Mouse (Mus musculus) lung, embryonic 16.5 days (tissue): ENCODE measurements around the gene Ss18l1. TPM values are rescaled to one million over a fixed set of nuclear protein-coding genes. Genes with fewer than 3 reads are reported as not detected.

Source experiments
- ATAC-seq: fragments of 200-750 bp; cut with Nextera tagmentation; 2 replicates; pipeline ENCODE4 v1.8.0; 2017; ENCODE audit warnings: low read depth, mild to moderate bottlenecking, moderate library complexity
- H3K27ac ChIP-seq: fragments of 300-500 bp; sonication (generic); 2 replicates; pipeline ENCODE4 v1.5.1; 2014; ENCODE audit warnings: mild to moderate bottlenecking, control low read depth, low read length
- H3K27me3 ChIP-seq: fragments of 300-500 bp; sonication (generic); 2 replicates; pipeline ENCODE4 v1.6.1; 2014; ENCODE audit warnings: low read depth, low read length, mixed read lengths; ENCODE audit not compliant: control insufficient read depth, insufficient read depth
- H3K36me3 ChIP-seq: fragments of 300-500 bp; sonication (generic); 2 replicates; pipeline ENCODE4 v1.6.1; 2014; ENCODE audit warnings: low read length; ENCODE audit not compliant: control insufficient read depth, insufficient read depth
- H3K4me1 ChIP-seq: fragments of 300-500 bp; sonication (generic); replicated peaks from 2 replicates; pipeline ENCODE4 v1.6.1; 2014; ENCODE audit warnings: low read length, mixed read lengths; ENCODE audit not compliant: control insufficient read depth, insufficient read depth
- H3K4me2 ChIP-seq: fragments of 300-500 bp; sonication (generic); 2 replicates; pipeline ENCODE4 v1.6.1; 2014; ENCODE audit warnings: low read depth, low read length, control low read depth
- H3K4me3 ChIP-seq: fragments of 300-500 bp; sonication (generic); 2 replicates; pipeline ENCODE4 v1.5.1; 2014; ENCODE audit warnings: mild to moderate bottlenecking, low read length, control low read depth
- H3K9ac ChIP-seq: fragments of 300-500 bp; sonication (generic); 2 replicates; pipeline ENCODE4 v1.6.1; 2014; ENCODE audit warnings: low read length, control low read depth
- H3K9me3 ChIP-seq: fragments of 300-500 bp; sonication (generic); 2 replicates; pipeline ENCODE4 v1.6.1; 2016; ENCODE audit warnings: low read length; ENCODE audit not compliant: control insufficient read depth
- WGBS: fragments of 180-500 bp; shearing (Covaris S2); extraction: QIAGEN DNeasy Blood & Tissue Kit; methylation state at CpG from one replicate; pipeline ENCODE4 v1.1.7; 2014; 5-methylcytosine and 5-hydroxymethylcytosine counted together
- polyA plus RNA-seq: library from polyadenylated mRNA; unstranded; fragments of >200 nt; fragmentation: Nextera tagmentation; extraction: Ambion mirVana; gene quantifications from 2 replicates; pipeline ENCODE4 v1.2.1, GENCODE M21; 2015

Gene Ss18l1
- polyA plus RNA-seq, 1 experiment from 2014 or later: 4.0 TPM

DNA sequence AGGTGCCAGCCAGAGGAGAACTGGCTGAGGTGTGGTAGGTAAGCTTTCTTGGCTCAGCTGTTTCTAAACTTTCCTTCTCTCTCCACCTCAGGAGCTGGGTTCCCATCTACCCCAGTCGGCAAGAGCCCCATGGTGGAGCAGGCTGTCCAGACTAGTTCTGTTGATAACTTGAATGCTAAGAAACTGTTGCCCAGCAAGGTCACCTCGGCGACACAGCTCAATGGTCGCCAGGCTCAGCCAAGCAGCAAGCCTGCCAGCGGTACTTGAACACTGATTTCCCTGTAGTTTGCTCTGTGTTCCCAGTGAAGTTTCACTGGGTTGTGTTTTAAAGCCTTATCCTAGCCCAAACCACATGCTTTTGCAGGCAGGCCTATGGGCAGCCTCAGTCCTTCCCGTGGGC is 11.0 kb upstream of the Ss18l1 start:
- no peak for ATAC-seq
- H3K27me3 ChIP-seq: no peaks in the 10 kb centered on the region
- H3K9ac ChIP-seq: no peak overlapping the region
- H3K4me3 ChIP-seq: no peak overlapping the region
- H3K36me3 ChIP-seq: peaks cover 53% of the 10 kb centered on the region
- WGBS: 91% methylated on average over 6 of the region's 6 CpGs
- H3K27ac ChIP-seq: no peak overlapping the region
- no peak overlapping the region for H3K4me2 ChIP-seq
- no peaks in the 10 kb centered on the region for H3K9me3 ChIP-seq
- peaks cover 18% of the 10 kb centered on the region for H3K4me1 ChIP-seq

DNA sequence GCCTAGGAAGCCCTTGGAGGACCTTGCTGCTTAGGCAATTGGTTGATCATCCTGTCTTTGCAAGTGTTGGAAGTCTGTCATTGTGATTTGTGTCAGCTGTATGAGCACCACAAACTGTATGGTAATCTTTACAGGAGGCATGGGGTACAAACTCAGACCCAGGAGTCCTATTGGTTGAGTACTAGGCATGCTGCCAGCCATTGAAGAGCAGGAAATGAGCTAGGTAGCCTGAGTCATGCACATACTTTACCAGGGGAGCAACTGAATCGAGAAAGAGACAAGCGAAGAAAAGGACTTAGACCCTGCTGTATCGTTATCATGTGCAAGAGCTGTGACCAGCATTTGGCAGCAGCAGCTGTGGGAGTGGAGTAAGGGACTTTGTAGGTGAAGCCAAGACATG is 9.4 kb upstream of the Ss18l1 start:
- Histone ChIP-seq H3K4me3 (no peak overlapping the region), H3K9me3 (no peaks in the 10 kb centered on the region), H3K9ac (no peak overlapping the region), H3K4me1 (peaks cover under 1% of the 10 kb centered on the region), H3K27me3 (no peaks in the 10 kb centered on the region), H3K4me2 (no peak overlapping the region), H3K27ac (no peak overlapping the region), H3K36me3 (peaks cover 65% of the 10 kb centered on the region)
- WGBS: 68% methylated on average over 3 of the region's 3 CpGs
- no peak for ATAC-seq

DNA sequence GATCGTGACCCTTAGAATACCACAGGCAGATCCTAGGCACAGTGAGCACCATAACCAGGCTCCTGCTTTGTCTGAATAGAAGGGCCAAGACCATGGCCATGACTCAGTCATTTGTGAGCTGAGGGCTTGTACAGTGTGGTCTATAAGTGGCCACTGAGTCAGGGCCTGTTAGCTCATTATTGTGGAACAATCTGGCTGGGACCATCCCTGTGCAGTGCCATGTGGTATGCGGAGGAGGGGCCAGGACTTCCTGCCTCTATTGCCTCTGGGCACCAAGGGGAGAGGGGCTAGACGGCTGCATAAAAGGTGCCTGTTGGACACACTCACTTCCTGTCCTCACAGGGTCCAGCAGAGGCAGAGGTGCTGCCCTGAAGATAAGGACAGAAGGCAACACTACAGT is 8.4 kb upstream of the Ss18l1 start:
- H3K27ac ChIP-seq: no peak overlapping the region
- H3K4me2 ChIP-seq: no peak overlapping the region
- peaks cover 70% of the 10 kb centered on the region for H3K36me3 ChIP-seq
- H3K4me1 ChIP-seq: no peaks in the 10 kb centered on the region
- ATAC-seq: no peak
- H3K9me3 ChIP-seq: no peaks in the 10 kb centered on the region
- no peaks in the 10 kb centered on the region for H3K27me3 ChIP-seq
- H3K4me3 ChIP-seq: no peak overlapping the region
- 53% methylated on average over 3 of the region's 3 CpGs for WGBS
- no peak overlapping the region for H3K9ac ChIP-seq

DNA sequence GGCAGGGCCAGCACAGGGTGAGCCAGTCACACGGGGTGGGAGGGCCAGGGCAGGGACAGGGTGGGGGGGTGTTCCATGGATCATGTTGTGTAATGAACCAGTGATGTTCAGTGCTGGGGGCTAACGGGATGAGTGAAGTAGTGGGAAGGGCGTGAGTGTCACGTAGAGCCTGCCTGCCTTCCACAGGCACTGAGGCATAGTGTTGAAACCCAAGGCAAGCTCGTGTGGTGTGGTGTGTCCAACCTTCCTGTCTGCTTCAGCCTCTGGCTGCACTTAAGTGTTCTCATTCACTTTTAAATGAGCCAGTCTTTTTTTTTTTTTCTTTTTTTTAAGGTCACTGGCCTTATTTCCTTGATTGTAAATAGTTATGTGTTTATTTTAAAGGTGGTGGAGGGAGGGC is 7.6 kb upstream of the Ss18l1 start:
- H3K27me3 ChIP-seq: no peaks in the 10 kb centered on the region
- H3K4me1 ChIP-seq: peaks cover 2% of the 10 kb centered on the region
- peak; percentile 27; the same call in 1 of the 2 replicates for ATAC-seq
- no peak overlapping the region for H3K9ac ChIP-seq
- WGBS: 55% methylated on average over 5 of the region's 5 CpGs
- H3K36me3 ChIP-seq: peaks cover 70% of the 10 kb centered on the region
- H3K4me3 ChIP-seq: no peak overlapping the region
- H3K4me2 ChIP-seq: no peak overlapping the region
- H3K9me3 ChIP-seq: no peaks in the 10 kb centered on the region
- H3K27ac ChIP-seq: no peak overlapping the region

DNA sequence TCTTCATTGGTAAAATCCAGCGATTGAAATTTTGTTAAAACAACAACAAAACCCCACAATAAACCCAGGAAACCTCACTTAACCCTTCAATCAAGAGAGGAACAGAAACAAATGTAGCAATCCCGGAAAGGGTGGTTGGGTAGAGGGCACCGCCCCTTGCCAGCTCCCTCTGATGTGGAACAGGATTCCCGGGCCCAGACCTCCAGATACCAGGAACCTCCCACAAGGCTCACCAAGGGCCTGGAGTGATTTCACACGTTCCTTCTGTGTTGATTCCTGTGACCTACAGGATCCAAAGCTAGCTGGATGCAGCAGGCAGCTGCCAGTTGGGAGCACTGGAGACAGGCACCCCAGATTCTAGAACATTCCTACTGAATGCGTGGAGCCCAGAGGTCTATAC is 1.9 kb upstream of the Ss18l1 start:
- Histone ChIP-seq H3K9ac (peak overlapping the region; percentile 91; the same call in 1 of the 2 replicates), H3K27ac (no peak overlapping the region), H3K4me1 (peaks cover 23% of the 10 kb centered on the region), H3K4me3 (no peak overlapping the region), H3K27me3 (no peaks in the 10 kb centered on the region), H3K4me2 (peak overlapping the region; percentile 87), H3K36me3 (peaks cover 32% of the 10 kb centered on the region), H3K9me3 (no peaks in the 10 kb centered on the region)
- WGBS: 36% methylated on average over 6 of the region's 6 CpGs
- ATAC-seq: no peak

DNA sequence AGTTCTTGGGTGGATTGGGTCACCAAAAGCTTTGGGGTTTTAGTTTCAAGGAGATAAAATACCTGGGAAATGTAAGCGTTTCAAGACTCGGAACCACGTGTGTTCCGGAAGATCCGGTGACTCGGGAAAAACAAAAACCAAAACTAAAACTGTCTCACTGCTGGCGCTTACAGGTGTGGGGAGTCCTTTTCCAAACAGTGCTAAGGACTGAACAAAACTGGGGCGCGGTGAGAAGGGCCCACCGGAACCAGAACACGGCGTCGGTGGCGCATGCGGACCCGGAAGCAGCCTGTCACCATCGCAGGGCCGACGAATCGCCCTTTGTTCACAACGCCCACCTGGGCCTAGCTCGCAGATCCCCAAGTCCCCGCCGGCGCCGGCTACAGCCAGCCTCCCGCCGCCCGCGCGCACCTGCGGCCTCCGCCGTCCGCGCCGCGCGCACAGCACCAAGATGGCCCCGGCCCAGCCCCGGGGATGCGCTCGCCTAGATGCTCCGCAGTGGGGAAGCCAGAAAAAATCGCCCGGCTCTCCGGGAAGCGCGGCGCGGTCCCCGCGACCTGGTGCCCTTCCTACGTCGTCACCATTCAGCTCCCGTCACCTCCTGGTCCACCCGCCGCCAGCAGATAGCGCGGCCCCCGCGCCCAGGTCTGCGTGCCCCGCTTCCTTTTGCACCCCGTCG is 593 bp upstream of the Ss18l1 start:
- H3K4me2 ChIP-seq: peak overlapping the region; percentile 87
- H3K4me3 ChIP-seq: peak overlapping the region; percentile 97
- peak overlapping the region; percentile 90 for H3K27ac ChIP-seq
- no peaks in the 10 kb centered on the region for H3K27me3 ChIP-seq
- peak overlapping the region; percentile 91 for H3K9ac ChIP-seq
- H3K4me1 ChIP-seq: peaks cover 23% of the 10 kb centered on the region
- peak; percentile 41 for ATAC-seq
- H3K9me3 ChIP-seq: no peaks in the 10 kb centered on the region
- H3K36me3 ChIP-seq: peaks cover 21% of the 10 kb centered on the region
- 0% methylated on average over 63 of the region's 66 CpGs for WGBS

DNA sequence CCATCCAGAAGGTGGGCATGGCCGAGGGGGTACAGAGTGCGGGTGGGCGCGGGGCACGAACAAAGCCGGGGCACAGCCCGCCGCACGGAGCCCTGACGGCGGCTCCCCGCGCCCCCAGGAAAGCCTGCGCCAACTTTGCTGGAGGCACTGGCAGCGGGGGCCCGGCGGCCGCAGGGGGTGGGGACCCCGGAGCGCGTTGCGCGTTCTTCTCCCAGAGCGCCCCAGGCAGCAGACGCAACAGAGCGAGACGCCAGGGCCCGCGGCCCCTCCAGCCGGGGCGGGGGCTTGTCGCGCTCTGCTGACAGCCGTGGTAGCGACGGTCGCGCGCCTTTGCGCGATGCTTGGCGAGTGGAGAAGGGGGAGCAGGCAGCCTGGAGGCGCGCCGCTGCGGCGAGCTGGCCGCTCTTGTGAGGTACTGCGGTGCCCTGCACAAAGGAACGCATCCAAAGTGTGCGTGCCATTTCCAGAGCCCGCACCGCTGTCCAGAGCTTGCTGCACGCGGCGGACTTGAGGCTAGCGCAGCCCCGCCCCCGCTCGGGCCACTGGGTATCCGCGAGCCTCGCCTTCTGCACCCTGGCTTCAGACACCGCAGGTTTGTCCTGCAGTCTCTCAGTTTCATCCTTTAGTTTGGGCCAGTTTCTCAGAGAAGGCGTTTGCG is 678 bp downstream of the Ss18l1 start:
- H3K4me3 ChIP-seq: peak overlapping the region; percentile 97
- peaks cover 23% of the 10 kb centered on the region for H3K4me1 ChIP-seq
- peaks cover 12% of the 10 kb centered on the region for H3K36me3 ChIP-seq
- H3K9ac ChIP-seq: peak overlapping the region; percentile 91
- H3K4me2 ChIP-seq: peak overlapping the region; percentile 87
- H3K27me3 ChIP-seq: no peaks in the 10 kb centered on the region
- H3K9me3 ChIP-seq: no peaks in the 10 kb centered on the region
- under 1% methylated on average over 63 of the region's 66 CpGs for WGBS
- ATAC-seq: peak; percentile 64
- H3K27ac ChIP-seq: peak overlapping the region; percentile 90

DNA sequence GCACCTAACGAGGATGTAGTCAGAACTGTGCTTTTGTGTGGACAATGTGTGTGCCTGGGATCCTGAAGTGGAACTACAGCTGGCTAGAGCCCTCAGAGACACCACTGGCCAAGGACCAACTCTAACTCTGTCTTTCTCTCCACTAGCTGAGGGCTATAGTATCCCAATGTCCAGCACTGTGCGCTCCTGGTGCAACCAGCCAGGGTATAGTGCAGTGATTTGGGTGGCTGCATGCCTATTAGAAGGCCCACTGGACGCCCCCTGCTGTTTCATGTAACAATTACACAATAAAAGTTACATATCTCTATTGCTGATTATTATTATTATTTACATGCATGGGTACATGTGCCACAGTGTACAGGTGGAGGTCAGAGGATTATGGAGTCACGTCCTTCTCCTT is 3.0 kb downstream of the Ss18l1 start:
- no peak overlapping the region for H3K9ac ChIP-seq
- no peaks in the 10 kb centered on the region for H3K9me3 ChIP-seq
- WGBS: 47% methylated on average over 4 of the region's 4 CpGs
- H3K27me3 ChIP-seq: no peaks in the 10 kb centered on the region
- ATAC-seq: no peak
- H3K4me1 ChIP-seq: peaks cover 19% of the 10 kb centered on the region
- no peaks in the 10 kb centered on the region for H3K36me3 ChIP-seq
- no peak overlapping the region for H3K27ac ChIP-seq
- no peak overlapping the region for H3K4me3 ChIP-seq
- no peak overlapping the region for H3K4me2 ChIP-seq

DNA sequence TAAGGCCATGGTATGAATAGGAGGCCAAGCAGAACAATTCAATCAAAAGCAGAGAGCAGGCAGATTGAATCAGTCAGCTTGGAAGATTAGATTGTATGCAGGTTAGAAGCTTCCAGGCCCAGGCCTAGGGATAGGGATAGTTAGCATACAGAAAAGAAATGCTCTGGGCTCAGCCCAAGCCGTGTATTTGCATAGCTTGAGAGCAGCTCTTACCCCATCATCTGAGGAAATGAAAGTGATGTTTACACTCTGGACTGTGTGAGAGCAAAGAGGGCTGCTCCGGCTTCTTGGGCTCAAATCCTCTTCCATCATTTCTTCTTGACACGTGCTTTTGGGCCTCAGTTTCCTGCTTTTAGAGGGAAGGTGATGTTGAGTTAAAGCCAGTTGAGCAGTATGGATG is 5.3 kb downstream of the Ss18l1 start:
- H3K4me3 ChIP-seq: no peak overlapping the region
- no peaks in the 10 kb centered on the region for H3K36me3 ChIP-seq
- H3K4me1 ChIP-seq: peaks cover 9% of the 10 kb centered on the region
- H3K27me3 ChIP-seq: no peaks in the 10 kb centered on the region
- H3K9ac ChIP-seq: no peak overlapping the region
- no peak overlapping the region for H3K27ac ChIP-seq
- H3K9me3 ChIP-seq: no peaks in the 10 kb centered on the region
- WGBS: 51% methylated on average over 3 of the region's 3 CpGs
- no peak overlapping the region for H3K4me2 ChIP-seq
- no peak for ATAC-seq
